Mouse (Mus musculus) CH12.LX (cell line): ENCODE measurements around the gene Ush2a. TPM values are rescaled to one million over a fixed set of nuclear protein-coding genes. Genes with fewer than 3 reads are reported as not detected.

Experiments
- DNase-seq: peaks from one replicate; pipeline ENCODE4 v3.0.0-alpha.2; 2013; ENCODE audit errors: extremely low read depth
- H3K27ac ChIP-seq: 2 replicates; pipeline ENCODE4 v1.5.1; 2012; ENCODE audit warnings: low read depth, mild to moderate bottlenecking, control low read depth, moderate library complexity; ENCODE audit not compliant: insufficient read depth
- H3K27me3 ChIP-seq: replicated peaks from 2 replicates; pipeline ENCODE3; 2012; ENCODE audit warnings: inconsistent platforms
- H3K36me3 ChIP-seq, 2 experiments: replicated peaks in 1 of 2; 2 replicates each; pipeline versions ENCODE3 to v1.6.1; 2012; ENCODE audit warnings: inconsistent platforms in 1 of 2, low read length in 1 of 2, mild to moderate bottlenecking in 1 of 2, mixed read lengths in 1 of 2, moderate library complexity in 1 of 2; ENCODE audit not compliant: control insufficient read depth in 1 of 2, insufficient read depth in 1 of 2
- H3K4me1 ChIP-seq, 2 experiments: 2 replicates each; pipeline ENCODE4 v1.6.1; 2012; ENCODE audit warnings: inconsistent platforms in 1 of 2, moderate library complexity in 1 of 2; ENCODE audit not compliant: insufficient read depth in 2 of 2, control insufficient read depth in 1 of 2
- H3K4me2 ChIP-seq: 2 replicates; pipeline ENCODE4 v1.6.1; 2012; ENCODE audit warnings: low read depth, mild to moderate bottlenecking, control low read depth; ENCODE audit not compliant: poor library complexity, insufficient read depth, severe bottlenecking
- H3K4me3 ChIP-seq, 3 experiments: fragments of 150-350 bp in 1 of 3; sonication (generic) in 1 of 3; replicated peaks in 1 of 3; 2 replicates each; pipeline versions ENCODE3 to v1.5.1; 2011 to 2012; ENCODE audit warnings: low read depth in 2 of 3, low read length in 2 of 3, mild to moderate bottlenecking in 2 of 3, moderate library complexity in 2 of 3, control low read depth in 1 of 3, improper control_type of control experiment in 1 of 3, inconsistent platforms in 1 of 3, mixed read lengths in 1 of 3; ENCODE audit not compliant: poor library complexity in 1 of 3
- H3K79me2 ChIP-seq: replicated peaks from 2 replicates; pipeline ENCODE4 v1.6.1; 2012; ENCODE audit warnings: mild to moderate bottlenecking, moderate library complexity; ENCODE audit not compliant: control insufficient read depth, poor library complexity, insufficient read depth, severe bottlenecking; ENCODE audit errors: extremely low read depth
- H3K9ac ChIP-seq: 2 replicates; pipeline ENCODE4 v1.6.1; 2012; ENCODE audit warnings: low read depth, mild to moderate bottlenecking, control low read depth, moderate library complexity; ENCODE audit not compliant: insufficient read depth
- H3K9me3 ChIP-seq: replicated peaks from 2 replicates; pipeline ENCODE3; 2012; ENCODE audit warnings: low read length, inconsistent platforms, mixed read lengths
- BHLHE40 ChIP-seq: IDR thresholded peaks from 2 replicates; pipeline ENCODE4 v1.6.1; 2011; ENCODE audit warnings: mild to moderate bottlenecking, low read depth, low read length, improper control_type of control experiment
- CHD1 ChIP-seq: IDR thresholded peaks from 2 replicates; pipeline ENCODE4 v1.6.1; 2012; ENCODE audit warnings: low read depth, low read length, improper control_type of control experiment, inconsistent platforms
- CHD2 ChIP-seq: IDR thresholded peaks from 2 replicates; pipeline ENCODE4 v1.6.1; 2011; ENCODE audit warnings: low read length, improper control_type of control experiment
- E2F4 ChIP-seq: IDR thresholded peaks from 2 replicates; pipeline ENCODE4 v1.6.1; 2011; ENCODE audit warnings: low read depth, low read length, improper control_type of control experiment; ENCODE audit not compliant: insufficient replicate concordance
- ELF1 ChIP-seq: IDR thresholded peaks from 2 replicates; pipeline ENCODE4 v1.6.1; 2014; ENCODE audit warnings: low read depth, mild to moderate bottlenecking, inconsistent platforms, low read length, improper control_type of control experiment
- GABPA ChIP-seq: IDR thresholded peaks from 2 replicates; pipeline ENCODE4 v1.6.1; 2012; ENCODE audit warnings: low read depth, low read length, improper control_type of control experiment, inconsistent platforms; ENCODE audit not compliant: insufficient replicate concordance
- HCFC1 ChIP-seq: IDR thresholded peaks from 2 replicates; pipeline ENCODE4 v1.6.1; 2012; ENCODE audit warnings: low read depth, mild to moderate bottlenecking, inconsistent platforms, low read length, improper control_type of control experiment
- IRF4 ChIP-seq: IDR thresholded peaks from 2 replicates; pipeline ENCODE4 v1.6.1; 2014; ENCODE audit warnings: low read depth, mild to moderate bottlenecking, inconsistent platforms, low read length, improper control_type of control experiment
- MAFK ChIP-seq: IDR thresholded peaks from 2 replicates; pipeline ENCODE4 v1.6.1; 2011; ENCODE audit warnings: low read length, improper control_type of control experiment; ENCODE audit not compliant: insufficient replicate concordance
- MAX ChIP-seq: IDR thresholded peaks from 2 replicates; pipeline ENCODE4 v1.6.1; 2011; ENCODE audit warnings: low read length, improper control_type of control experiment
- MEF2A ChIP-seq: IDR thresholded peaks from 2 replicates; pipeline ENCODE4 v1.6.1; 2014; ENCODE audit warnings: low read depth, mild to moderate bottlenecking, inconsistent platforms, low read length, improper control_type of control experiment, borderline replicate concordance
- NELFE ChIP-seq: IDR thresholded peaks from 2 replicates; pipeline ENCODE4 v1.6.1; 2011; ENCODE audit warnings: low read depth, low read length, improper control_type of control experiment
- NRF1 ChIP-seq: IDR thresholded peaks from 2 replicates; pipeline ENCODE4 v1.6.1; 2014; ENCODE audit warnings: low read depth, mild to moderate bottlenecking, inconsistent platforms, low read length, improper control_type of control experiment, moderate library complexity
- SMC3 ChIP-seq: IDR thresholded peaks from 2 replicates; pipeline ENCODE4 v1.6.1; 2011; ENCODE audit warnings: low read depth, low read length, improper control_type of control experiment
- TBP ChIP-seq: conservative IDR thresholded peaks from 2 replicates; pipeline ENCODE4 v1.6.1; 2011; ENCODE audit warnings: low read depth, low read length, improper control_type of control experiment
- TCF12 ChIP-seq: IDR thresholded peaks from 2 replicates; pipeline ENCODE4 v1.6.1; 2014; ENCODE audit warnings: low read depth, mild to moderate bottlenecking, inconsistent platforms, low read length, improper control_type of control experiment
- UBTF ChIP-seq: IDR thresholded peaks from 2 replicates; pipeline ENCODE4 v1.6.1; 2012; ENCODE audit warnings: low read depth, mild to moderate bottlenecking, inconsistent platforms, low read length, improper control_type of control experiment, moderate library complexity
- USF1 ChIP-seq: IDR thresholded peaks from 2 replicates; pipeline ENCODE4 v1.6.1; 2014; ENCODE audit warnings: low read depth, mild to moderate bottlenecking, inconsistent platforms, low read length, improper control_type of control experiment
- USF2 ChIP-seq: conservative IDR thresholded peaks from 2 replicates; pipeline ENCODE4 v1.6.1; 2011; ENCODE audit warnings: low read depth, low read length, improper control_type of control experiment
- dilution Hi-C: fragments of 300-500 bp; cut with MboI; formaldehyde crosslinking; loops from 2 replicates; pipeline ENCODE4 v1.14.3; 2020; ENCODE audit warnings: low sequenced_read_pairs; ENCODE audit not compliant: extremely low pct_unique_long_range_greater_than_20kb, extremely low pct_ligation_motif_present
- in situ Hi-C: fragments of 300-500 bp; cut with MboI; formaldehyde crosslinking; loops from 3 replicates; pipeline ENCODE4 v1.14.3; 2019; ENCODE audit warnings: low sequenced_read_pairs, low pct_ligation_motif_present, low pct_unique_long_range_greater_than_20kb, mixed read lengths
- polyA plus RNA-seq: library from polyadenylated mRNA; unstranded; fragments of >175 nt; gene quantifications from 2 replicates; pipeline ENCODE4 v1.2.1, GENCODE M21; 2012; ENCODE audit warnings: low read depth; ENCODE audit not compliant: insufficient read length
- total RNA-seq, 2 experiments: library from RNA; depleted of rRNA; stranded (reverse); fragments of 300-350 nt in 1 of 2; fragments of >200 nt in 1 of 2; gene quantifications; 2 replicates each; pipeline ENCODE4 v1.2.3; 2012 to 2014

The Ush2a gene
- total and polyA plus RNA-seq, 3 experiments, result not detected

DNA sequence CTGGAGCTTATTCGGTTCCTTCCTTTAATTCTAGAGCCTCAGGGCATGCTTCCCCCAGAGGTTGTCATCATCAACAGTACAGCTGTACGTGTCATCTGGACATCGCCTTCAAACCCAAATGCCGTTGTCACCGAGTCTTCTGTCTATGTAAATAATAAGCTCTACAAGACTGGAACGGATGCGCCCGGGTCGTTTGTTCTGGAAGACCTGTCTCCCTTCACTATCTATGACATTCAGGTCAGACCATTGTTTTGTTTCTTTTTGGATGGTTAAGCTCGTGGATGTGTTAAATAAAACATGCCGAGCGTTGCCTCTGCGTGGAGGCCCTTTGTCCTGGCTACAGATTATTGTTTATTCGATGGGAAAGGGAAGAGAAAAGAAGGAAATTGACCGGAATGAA lies 493.2 kb downstream of the Ush2a start:
- Histone ChIP-seq H3K36me3 (no peaks in the 10 kb centered on the region), H3K4me1 (no peaks in the 10 kb centered on the region), H3K9ac (no peak overlapping the region), H3K79me2 (no peaks in the 10 kb centered on the region), H3K4me2 (no peak overlapping the region), H3K4me3 (no peak overlapping the region), H3K9me3 (peaks cover 59% of the 10 kb centered on the region), H3K27me3 (no peaks in the 10 kb centered on the region), H3K27ac (no peak overlapping the region)
- no peak for DNase-seq
- in situ Hi-C loops (no loop called here), dilution Hi-C loops (no loop called here)
- no peak for TF ChIP-seq ELF1
- no peak for TF ChIP-seq NRF1
- TF ChIP-seq E2F4, result no peak
- no peak for TF ChIP-seq MEF2A
- TF ChIP-seq NELFE, result no peak
- TF ChIP-seq CHD1, result no peak
- no peak for TF ChIP-seq MAX
- no peak for TF ChIP-seq CHD2
- TF ChIP-seq UBTF, result no peak

DNA sequence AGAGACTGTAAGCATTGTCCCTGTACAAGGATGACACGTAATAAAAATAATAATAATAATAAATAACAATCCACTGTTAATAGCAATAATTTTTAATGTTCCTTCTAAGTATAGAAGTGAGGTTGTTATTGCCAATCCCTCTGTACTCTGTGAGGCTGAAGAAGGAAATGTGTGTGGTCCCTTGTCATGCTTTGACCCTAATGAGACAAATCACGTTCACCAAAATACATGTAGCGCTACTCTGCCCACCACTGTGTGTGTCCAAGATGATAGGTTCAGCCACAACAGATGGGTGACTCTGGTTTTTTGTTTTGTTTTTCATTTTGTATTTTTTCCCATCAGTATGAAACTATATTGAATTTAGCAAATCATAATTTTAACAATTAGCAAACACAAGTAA lies 498.7 kb downstream of the Ush2a start:
- no peaks in the 10 kb centered on the region for H3K36me3 ChIP-seq
- no peaks in the 10 kb centered on the region for H3K4me1 ChIP-seq
- in situ Hi-C loops, result no loop called here
- H3K4me2 ChIP-seq, result no peak overlapping the region
- TF ChIP-seq BHLHE40, result no peak
- TF ChIP-seq TCF12, result no peak
- TF ChIP-seq USF1, result no peak
- TF ChIP-seq IRF4, result no peak
- TF ChIP-seq GABPA, result no peak
- no peak for TF ChIP-seq E2F4
- no peak for TF ChIP-seq USF2
- no peak for TF ChIP-seq MEF2A
- TF ChIP-seq SMC3, result no peak
- TF ChIP-seq TBP, result no peak
- no peak for TF ChIP-seq NELFE
- TF ChIP-seq MAFK, result no peak
- no peak for TF ChIP-seq CHD1
- no peak for TF ChIP-seq HCFC1
- TF ChIP-seq MAX, result no peak
- TF ChIP-seq, all 38 proteins: peak for 0
- no peaks in the 10 kb centered on the region for H3K27me3 ChIP-seq
- no peak overlapping the region for H3K27ac ChIP-seq
- no peaks in the 10 kb centered on the region for H3K79me2 ChIP-seq
- dilution Hi-C loops, result no loop called here
- H3K9ac ChIP-seq, result no peak overlapping the region
- no peak overlapping the region for H3K4me3 ChIP-seq
- DNase-seq, result no peak
- H3K9me3 ChIP-seq, result peaks cover 46% of the 10 kb centered on the region
